Mouse (Mus musculus): ENCODE measurements around the gene Lifr. TPM values are rescaled to one million over a fixed set of nuclear protein-coding genes. Genes with fewer than 3 reads are reported as not detected.

The Lifr gene
- polyA plus RNA-seq, 1 experiment from 2014 or later = 8.0 TPM

GRCm38 (mm10) chr15:7173346-7173745 is 82.9 kb downstream of the Lifr start:
- Histone ChIP-seq H3K27ac (no peak overlapping the region), H3K9ac (no peak overlapping the region), H3K4me1 (no peaks in the 10 kb centered on the region), H3K9me3 (no peaks in the 10 kb centered on the region), H3K36me3 (replicated peaks) (no peaks in the 10 kb centered on the region), H3K27me3 (no peaks in the 10 kb centered on the region), H3K4me3 (replicated peaks) (no peak overlapping the region), H3K4me2 (no peak overlapping the region)
- no peak for ATAC-seq (ENCODE audit: low FRiP score)
- WGBS = 93% methylated on average over 7 of the region's 7 CpGs

GRCm38 (mm10) chr15:7173776-7174175 is 83.4 kb downstream of the Lifr start:
- Histone ChIP-seq H3K4me2 (no peak overlapping the region), H3K4me1 (no peaks in the 10 kb centered on the region), H3K36me3 (replicated peaks) (no peaks in the 10 kb centered on the region), H3K4me3 (replicated peaks) (no peak overlapping the region), H3K9me3 (no peaks in the 10 kb centered on the region), H3K27me3 (no peaks in the 10 kb centered on the region), H3K9ac (no peak overlapping the region), H3K27ac (no peak overlapping the region)
- 87% methylated on average over 8 of the region's 8 CpGs for WGBS
- no peak for ATAC-seq (ENCODE audit: low FRiP score)

GRCm38 (mm10) chr15:7180576-7180975 is 90.2 kb downstream of the Lifr start:
- H3K4me2 ChIP-seq = no peak overlapping the region
- no peaks in the 10 kb centered on the region for H3K4me1 ChIP-seq
- WGBS = 64% methylated on average over 6 of the region's 6 CpGs
- H3K9me3 ChIP-seq = no peaks in the 10 kb centered on the region
- no peak overlapping the region for H3K27ac ChIP-seq
- no peaks in the 10 kb centered on the region for H3K36me3 ChIP-seq (replicated peaks)
- no peak for ATAC-seq (ENCODE audit: low FRiP score)
- H3K4me3 ChIP-seq (replicated peaks) = no peak overlapping the region
- H3K27me3 ChIP-seq = no peaks in the 10 kb centered on the region
- no peak overlapping the region for H3K9ac ChIP-seq

- no peak for ATAC-seq (ENCODE audit: low FRiP score)
- Histone ChIP-seq H3K27me3 (no peaks in the 10 kb centered on the region), H3K4me2 (no peak overlapping the region), H3K36me3 (replicated peaks) (no peaks in the 10 kb centered on the region; the same call in 1 of the 2 replicates), H3K27ac (no peak overlapping the region), H3K4me3 (replicated peaks) (no peak overlapping the region), H3K9me3 (no peaks in the 10 kb centered on the region), H3K4me1 (no peaks in the 10 kb centered on the region), H3K9ac (no peak overlapping the region)
- WGBS = 85% methylated on average over 6 of the region's 6 CpGs
Measured at GRCm38 (mm10) chr15:7187682-7188081, 97.3 kb downstream of the Lifr start.

GRCm38 (mm10) chr15:7189678-7190454 is 99.5 kb downstream of the Lifr start:
- no peaks in the 10 kb centered on the region for H3K27me3 ChIP-seq
- no peaks in the 10 kb centered on the region for H3K9me3 ChIP-seq
- no peak overlapping the region for H3K9ac ChIP-seq
- no peak overlapping the region for H3K4me3 ChIP-seq (replicated peaks)
- H3K36me3 ChIP-seq (replicated peaks) = no peaks in the 10 kb centered on the region; the same call in 1 of the 2 replicates
- no peak overlapping the region for H3K27ac ChIP-seq
- ATAC-seq (ENCODE audit: low FRiP score) = no peak
- H3K4me1 ChIP-seq = peaks cover 15% of the 10 kb centered on the region
- no peak overlapping the region for H3K4me2 ChIP-seq
- 95% methylated on average over 22 of the region's 22 CpGs for WGBS

GRCm38 (mm10) chr15:7191074-7191473 is 100.7 kb downstream of the Lifr start:
- H3K27me3 ChIP-seq = no peaks in the 10 kb centered on the region
- no peaks in the 10 kb centered on the region for H3K9me3 ChIP-seq
- no peak overlapping the region for H3K9ac ChIP-seq
- peaks cover 21% of the 10 kb centered on the region for H3K4me1 ChIP-seq
- WGBS = 94% methylated on average over 4 of the region's 4 CpGs
- no peaks in the 10 kb centered on the region; the same call in 1 of the 2 replicates for H3K36me3 ChIP-seq (replicated peaks)
- no peak overlapping the region for H3K4me3 ChIP-seq (replicated peaks)
- H3K27ac ChIP-seq = no peak overlapping the region
- H3K4me2 ChIP-seq = no peak overlapping the region
- ATAC-seq (ENCODE audit: low FRiP score) = no peak

- WGBS = 91% methylated on average over 2 of the region's 2 CpGs
- Histone ChIP-seq H3K4me2 (no peak overlapping the region), H3K4me3 (replicated peaks) (no peak overlapping the region), H3K36me3 (replicated peaks) (no peaks in the 10 kb centered on the region), H3K9me3 (no peaks in the 10 kb centered on the region), H3K4me1 (peaks cover 25% of the 10 kb centered on the region), H3K9ac (no peak overlapping the region), H3K27ac (no peak overlapping the region), H3K27me3 (no peaks in the 10 kb centered on the region)
- ATAC-seq (ENCODE audit: low FRiP score) = no peak
Measured at GRCm38 (mm10) chr15:7192582-7192981, 102.2 kb downstream of the Lifr start.

- H3K4me1 ChIP-seq = peaks cover 36% of the 10 kb centered on the region
- WGBS = 7% methylated on average over 13 of the region's 13 CpGs
- no peaks in the 10 kb centered on the region for H3K27me3 ChIP-seq
- H3K4me2 ChIP-seq = peak overlapping the region; percentile 31
- peak overlapping the region; percentile 61 for H3K27ac ChIP-seq
- H3K36me3 ChIP-seq (replicated peaks) = no peaks in the 10 kb centered on the region
- no peaks in the 10 kb centered on the region for H3K9me3 ChIP-seq
- ATAC-seq (ENCODE audit: low FRiP score) = peak; percentile 52
- H3K4me3 ChIP-seq (replicated peaks) = no peak overlapping the region
- no peak overlapping the region for H3K9ac ChIP-seq
Measured at GRCm38 (mm10) chr15:7194147-7194720, 103.8 kb downstream of the Lifr start.

GRCm38 (mm10) chr15:7194748-7195221 is 104.4 kb downstream of the Lifr start:
- Histone ChIP-seq H3K9ac (no peak overlapping the region), H3K4me2 (peak overlapping the region; percentile 31; the same call in 1 of the 2 replicates), H3K9me3 (no peaks in the 10 kb centered on the region), H3K27me3 (no peaks in the 10 kb centered on the region), H3K36me3 (replicated peaks) (no peaks in the 10 kb centered on the region), H3K27ac (peak overlapping the region; percentile 31; the same call in 1 of the 2 replicates), H3K4me1 (peaks cover 40% of the 10 kb centered on the region), H3K4me3 (replicated peaks) (no peak overlapping the region)
- ATAC-seq (ENCODE audit: low FRiP score) = peak; percentile 81
- 18% methylated on average over 6 of the region's 6 CpGs for WGBS

- H3K4me1 ChIP-seq = peaks cover 51% of the 10 kb centered on the region
- H3K27me3 ChIP-seq = no peaks in the 10 kb centered on the region
- no peaks in the 10 kb centered on the region for H3K36me3 ChIP-seq (replicated peaks)
- WGBS = 55% methylated on average over 3 of the region's 3 CpGs
- ATAC-seq (ENCODE audit: low FRiP score) = no peak
- no peaks in the 10 kb centered on the region for H3K9me3 ChIP-seq
- no peak overlapping the region for H3K27ac ChIP-seq
- no peak overlapping the region for H3K9ac ChIP-seq
- no peak overlapping the region for H3K4me3 ChIP-seq (replicated peaks)
- H3K4me2 ChIP-seq = no peak overlapping the region
Measured at GRCm38 (mm10) chr15:7197652-7198445, 107.4 kb downstream of the Lifr start.

- H3K9me3 ChIP-seq = no peaks in the 10 kb centered on the region
- WGBS = 67% methylated on average over 2 of the region's 2 CpGs
- H3K36me3 ChIP-seq (replicated peaks) = no peaks in the 10 kb centered on the region
- no peak overlapping the region for H3K27ac ChIP-seq
- H3K9ac ChIP-seq = no peak overlapping the region
- no peak overlapping the region for H3K4me3 ChIP-seq (replicated peaks)
- H3K27me3 ChIP-seq = no peaks in the 10 kb centered on the region
- no peak overlapping the region for H3K4me2 ChIP-seq
- H3K4me1 ChIP-seq = peaks cover 49% of the 10 kb centered on the region
- ATAC-seq (ENCODE audit: low FRiP score) = peak; percentile 61
Measured at GRCm38 (mm10) chr15:7198816-7199215, 108.4 kb downstream of the Lifr start.

GRCm38 (mm10) chr15:7200286-7200685 is 109.9 kb downstream of the Lifr start:
- Histone ChIP-seq H3K9ac (no peak overlapping the region), H3K9me3 (no peaks in the 10 kb centered on the region), H3K36me3 (replicated peaks) (no peaks in the 10 kb centered on the region), H3K4me1 (peaks cover 42% of the 10 kb centered on the region), H3K4me2 (no peak overlapping the region), H3K27me3 (no peaks in the 10 kb centered on the region), H3K4me3 (replicated peaks) (no peak overlapping the region), H3K27ac (no peak overlapping the region)
- WGBS = 78% methylated on average over 6 of the region's 6 CpGs
- ATAC-seq (ENCODE audit: low FRiP score) = no peak
